Mouse (Mus musculus): Measurements from ENCODE around the gene Prkab2. TPM values are rescaled to one million over a fixed set of nuclear protein-coding genes. Genes with fewer than 3 reads are reported as not detected.

The Prkab2 gene
- total RNA-seq, 2 experiments from 2014 or later = 31.2 to 33.0 TPM

- DNase-seq = no peak
- intact Hi-C loops (cut with DNase I) = loop anchor here (10.0 kb wide), 1 partner anchor 188 kb away; no protein-coding TSS in a partner anchor
Measured at GRCm38 (mm10) chr3:97686372-97687117, 28.6 kb downstream of the Prkab2 start.

GRCm38 (mm10) chr3:97689289-97689688, 31.3 kb downstream of the Prkab2 start:
- intact Hi-C loops (cut with DNase I) = loop anchor here (10.0 kb wide), 1 partner anchor 186 kb away; no protein-coding TSS in a partner anchor
- DNase-seq = no peak

DNA sequence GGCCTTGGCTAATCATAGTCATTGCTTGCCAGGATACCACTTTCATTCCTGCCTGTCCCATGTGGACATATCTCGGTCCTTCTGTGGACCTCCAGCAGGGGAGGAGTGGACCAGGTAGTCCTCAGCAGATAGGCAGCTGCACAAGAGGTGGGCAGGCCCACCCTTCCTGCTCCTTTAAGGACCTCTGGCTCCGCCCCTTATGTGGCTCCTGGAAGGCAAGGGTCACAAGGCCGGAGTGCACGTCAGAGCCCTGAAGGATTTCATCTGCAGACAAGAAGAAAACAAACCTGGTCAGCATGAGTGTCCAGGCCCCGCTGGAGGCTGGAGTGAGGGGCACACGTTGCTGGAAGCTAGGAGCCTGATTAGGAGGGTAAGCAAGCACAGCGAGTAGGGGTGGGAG, 32.6 kb downstream of the Prkab2 start:
- no peak for DNase-seq
- intact Hi-C loops (cut with DNase I) = loop anchor here (10.0 kb wide), 1 partner anchor 64 kb away; no protein-coding TSS in a partner anchor

- no peak for DNase-seq
- intact Hi-C loops (cut with DNase I) = loop anchor here (10.0 kb wide), 1 partner anchor 63 kb away; no protein-coding TSS in a partner anchor
Measured at GRCm38 (mm10) chr3:97691443-97692017, 33.5 kb downstream of the Prkab2 start.

DNA sequence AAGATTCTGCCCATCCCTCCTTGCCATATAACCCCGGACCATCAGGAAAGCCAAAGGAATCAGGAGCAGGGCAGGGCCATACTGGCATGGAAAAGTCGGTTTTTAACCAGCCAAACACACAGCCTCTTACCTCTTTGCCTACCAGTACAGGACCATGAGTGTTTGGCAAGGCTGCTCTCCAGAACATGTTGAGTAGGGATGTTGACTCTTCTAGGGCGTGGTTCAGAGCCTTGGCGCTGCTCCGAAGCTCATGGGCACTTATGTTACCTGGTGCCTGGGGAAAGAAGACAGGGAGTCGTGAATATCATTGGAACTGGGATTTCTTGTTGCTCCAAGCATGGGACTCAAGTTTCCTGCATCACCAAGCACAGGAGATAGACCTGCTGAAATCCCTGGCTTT, 35.8 kb downstream of the Prkab2 start:
- intact Hi-C loops (cut with DNase I) = loop anchor here (10.0 kb wide), 1 partner anchor 61 kb away; no protein-coding TSS in a partner anchor
- DNase-seq = no peak

GRCm38 (mm10) chr3:97696866-97697265, 38.9 kb downstream of the Prkab2 start:
- intact Hi-C loops (cut with DNase I) = loop anchor here (10.0 kb wide), 1 partner anchor 58 kb away; no protein-coding TSS in a partner anchor
- no peak for DNase-seq

DNA sequence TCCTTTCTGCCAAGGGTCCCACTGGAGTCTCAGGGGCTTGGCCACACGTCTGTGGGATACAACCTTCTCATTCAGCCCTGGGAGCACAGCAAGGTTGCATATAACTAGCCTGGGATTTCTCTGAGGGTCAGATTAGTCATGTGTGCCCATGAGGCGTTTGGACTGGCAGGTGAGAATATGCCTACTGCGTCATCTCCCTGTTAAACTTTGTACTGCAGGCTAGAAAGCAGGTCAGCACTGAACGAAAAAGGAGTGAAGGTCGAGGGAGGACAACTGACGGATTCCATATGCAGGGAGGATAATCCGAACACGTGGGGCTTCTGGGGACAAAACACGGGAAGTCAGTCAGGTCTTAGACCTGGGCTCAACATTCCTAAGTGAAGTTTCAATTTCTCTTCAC, 39.3 kb downstream of the Prkab2 start:
- no peak for DNase-seq
- intact Hi-C loops (cut with DNase I) = loop anchor here (10.0 kb wide), 1 partner anchor 58 kb away; no protein-coding TSS in a partner anchor

DNA sequence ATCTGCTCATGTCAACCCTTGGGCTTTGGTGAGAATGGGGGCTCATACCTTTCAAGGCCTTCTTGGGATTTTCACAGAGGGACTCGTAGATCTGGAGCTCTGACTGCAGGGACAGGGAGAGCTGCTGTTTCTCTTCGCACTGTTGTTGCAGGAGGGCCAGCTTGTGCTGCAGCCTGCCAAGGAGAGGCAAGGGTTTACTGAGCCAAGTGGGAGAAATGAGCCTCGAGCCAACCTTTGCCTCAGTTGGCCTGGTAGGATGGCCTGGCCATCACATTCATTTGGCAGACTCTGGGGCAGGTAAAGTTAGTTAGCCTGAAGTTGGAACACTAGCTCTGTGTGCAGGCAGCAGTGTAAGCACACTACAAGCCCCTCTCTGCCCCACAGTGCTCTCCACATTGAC, 41.1 kb downstream of the Prkab2 start:
- no peak for DNase-seq
- intact Hi-C loops (cut with DNase I) = loop anchor here (10.0 kb wide), 1 partner anchor 56 kb away; no protein-coding TSS in a partner anchor

DNA sequence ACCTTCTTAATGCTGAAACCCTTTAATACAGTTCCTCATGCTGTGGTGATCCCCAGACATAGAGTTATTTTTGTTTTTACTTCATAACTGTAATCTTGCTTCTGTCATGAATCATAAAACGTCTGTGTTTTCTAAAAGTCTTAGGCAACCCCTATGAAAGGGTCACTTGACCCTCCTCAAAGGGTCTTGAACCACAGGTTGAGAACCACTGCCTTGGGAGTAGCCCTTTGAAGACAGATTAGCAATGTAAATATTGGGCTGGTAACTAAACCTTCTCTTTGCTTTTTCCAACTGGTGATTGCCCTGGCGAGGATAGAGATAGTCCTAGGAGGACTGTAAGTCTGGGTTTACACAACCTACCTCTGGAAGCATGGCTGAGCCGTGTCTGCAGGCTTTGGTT, 43.2 kb downstream of the Prkab2 start:
- intact Hi-C loops (cut with DNase I) = no loop called here
- DNase-seq = no peak

- intact Hi-C loops (cut with DNase I) = no loop called here
- no peak for DNase-seq
Measured at GRCm38 (mm10) chr3:97702448-97703080, 44.6 kb downstream of the Prkab2 start.

- no peak for DNase-seq
- intact Hi-C loops (cut with DNase I) = no loop called here
Measured at GRCm38 (mm10) chr3:97705508-97705907, 47.5 kb downstream of the Prkab2 start.

- no peak for DNase-seq
- intact Hi-C loops (cut with DNase I) = no loop called here
Measured at GRCm38 (mm10) chr3:97706561-97706960, 48.6 kb downstream of the Prkab2 start.

GRCm38 (mm10) chr3:97710134-97710533, 52.1 kb downstream of the Prkab2 start:
- DNase-seq = no peak
- intact Hi-C loops (cut with DNase I) = no loop called here

DNA sequence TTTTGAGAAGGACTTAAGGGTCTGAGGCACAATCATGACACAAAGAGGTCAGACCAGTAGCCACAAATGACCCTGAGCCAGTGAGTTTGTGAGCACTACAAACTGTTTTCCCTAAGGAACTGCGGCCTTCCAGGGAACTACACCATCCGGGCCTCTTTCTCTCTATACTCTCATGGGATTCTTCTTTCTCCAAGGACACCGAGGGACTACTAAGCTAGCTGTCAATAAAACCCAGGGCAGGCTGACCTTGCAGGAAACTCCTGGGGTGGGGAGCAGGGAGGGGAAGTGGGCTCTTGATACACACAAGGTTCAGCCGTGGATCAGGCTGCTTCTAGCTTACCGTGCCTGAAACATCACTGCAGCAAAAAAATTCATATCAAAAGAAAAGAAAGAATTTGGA, 52.9 kb downstream of the Prkab2 start:
- intact Hi-C loops (cut with DNase I) = no loop called here
- DNase-seq = no peak

- intact Hi-C loops (cut with DNase I) = no loop called here
- no peak for DNase-seq
Measured at GRCm38 (mm10) chr3:97715922-97716321, 57.9 kb downstream of the Prkab2 start.

GRCm38 (mm10) chr3:97719116-97719515, 61.1 kb downstream of the Prkab2 start:
- no peak for DNase-seq
- intact Hi-C loops (cut with DNase I) = no loop called here

Small RNA genes within 50 kb of the gene (microRNA-seq; reads per million reads assigned to microRNA genes)
- gene Mir7225 = not detected

Other genes starting within 250 kb of the Prkab2 start
- not detected for gene Olfr1402, start 236.2 kb upstream of the Prkab2 start, total RNA-seq (2021)
- gene Chd1l, start 48.0 kb upstream of the Prkab2 start, total RNA-seq (2021) = 1 to 10 TPM; 6.6 to 8.3 TPM
- 1 to 10 TPM; 1.2 to 1.3 TPM for gene Fmo5, start 29.4 kb upstream of the Prkab2 start, total RNA-seq (2021)
- gene Gm17651, start 16.5 kb downstream of the Prkab2 start, total RNA-seq (2021) = not detected
- 100 to 1,000 TPM; 202 to 223 TPM for gene Pde4dip, start 230.5 kb downstream of the Prkab2 start, total RNA-seq (2021)
- gene Sec22b, start 243.0 kb downstream of the Prkab2 start, total RNA-seq (2021) = 10 to 100 TPM; 62.9 to 63.7 TPM

Data from left cerebral cortex, postnatal 4 days (tissue).